Mouse (Mus musculus) effector memory CD4-positive, alpha-beta T cell, adult 7 months (primary cell): ENCODE measurements around the gene Gna13. TPM values are rescaled to one million over a fixed set of nuclear protein-coding genes. Genes with fewer than 3 reads are reported as not detected.

Experiments used
- polyA plus RNA-seq: library from polyadenylated mRNA; unstranded; fragments of 100-300 nt; shearing (Covaris generic); gene quantifications from one replicate; pipeline ENCODE4 v1.2.1, GENCODE M21; 2017

Gna13 gene
- 294 TPM for polyA plus RNA-seq

GRCm38 (mm10) chr11:109362463-109363190 lies at the start of gene Gna13:
Gene Gna13 (plus strand): TSS chr11:109362831.

GRCm38 (mm10) chr11:109413617-109414016 lies 51.0 kb downstream of the Gna13 start, which contains the start of gene 9930022D16Rik:
Gene 9930022D16Rik (plus strand): TSS chr11:109413917.

GRCm38 (mm10) chr11:109425392-109426271 lies 63.0 kb downstream of the Gna13 start, which contains the start of gene Amz2:
Gene Amz2 (plus strand): TSS chr11:109425946.

Other genes starting within 250 kb of the Gna13 start
- not detected for gene E030025P04Rik, start 218.5 kb upstream of the Gna13 start, polyA plus RNA-seq
- 1.8 TPM for gene Rgs9, start 64.7 kb upstream of the Gna13 start, polyA plus RNA-seq
- 0.41 TPM for gene 9930022D16Rik, start 51.1 kb downstream of the Gna13 start, polyA plus RNA-seq
- 91.5 TPM for gene Amz2, start 63.1 kb downstream of the Gna13 start, polyA plus RNA-seq
- 1.9 TPM for gene Arsg, start 110.5 kb downstream of the Gna13 start, polyA plus RNA-seq
- gene Slc16a6, start 110.8 kb downstream of the Gna13 start, polyA plus RNA-seq = 24.8 TPM
- not detected for gene Wipi1, start 249.1 kb downstream of the Gna13 start, polyA plus RNA-seq